Mouse (Mus musculus) heart, adult 2 months (tissue): Measurements from ENCODE around the gene Alg13.

ENCODE experiments used
- CTCF ChIP-seq: fragments of 200-600 bp; IDR thresholded peaks from 2 replicates; pipeline ENCODE4 v1.8.1; 2022; ENCODE audit warnings: antibody characterized with exemption, mild to moderate bottlenecking, moderate library complexity
- EP300 ChIP-seq: fragments of 200-500 bp; IDR thresholded peaks from 2 replicates; pipeline ENCODE4 v1.6.1; 2011; ENCODE audit warnings: low read depth, low read length, control low read depth; ENCODE audit not compliant: insufficient read depth
- POLR2A ChIP-seq: fragments of 200-500 bp; IDR thresholded peaks from 2 replicates; pipeline ENCODE4 v1.6.1; 2011; ENCODE audit warnings: mild to moderate bottlenecking, low read depth, low read length, control low read depth; ENCODE audit not compliant: insufficient read depth

DNA sequence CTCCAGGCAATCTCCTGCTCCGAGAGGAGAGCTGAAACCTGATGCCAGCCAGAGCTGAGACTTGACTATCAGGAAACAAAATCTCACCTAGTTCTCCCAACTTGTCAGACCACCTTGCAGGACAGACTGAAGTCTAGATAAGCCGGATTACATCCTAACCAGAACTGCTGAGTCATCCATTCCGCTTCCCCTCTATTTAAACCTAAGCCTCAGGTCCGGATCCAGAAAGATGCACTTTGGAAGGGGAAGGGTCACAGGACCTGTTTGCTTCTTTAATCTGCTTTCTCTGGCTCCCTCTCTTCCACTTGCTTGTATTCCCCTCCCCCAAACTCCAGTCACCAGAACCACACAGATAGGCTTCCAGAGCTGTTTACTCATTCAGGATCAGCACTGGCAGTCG, 2.6 kb upstream of the Alg13 start:
- TF ChIP-seq EP300 (no peak), CTCF (no peak), POLR2A (no peak)
